Mouse (Mus musculus) kidney, adult 10 weeks (tissue): Measurements from ENCODE around the gene 5730507C01Rik. TPM values are rescaled to one million over a fixed set of nuclear protein-coding genes. Genes with fewer than 3 reads are reported as not detected.

Source experiments
- polyA plus RNA-seq: library from polyadenylated mRNA; stranded (reverse); fragments of 350-450 nt; fragmentation: Illumina TruSeq; extraction: RNeasy Lipid Tissue Mini Kit (QIAGEN cat#74804); gene quantifications from one replicate; pipeline ENCODE4 v1.2.3, GENCODE M21; 2014; ENCODE audit warnings: low read depth, low replicate concordance

5730507C01Rik gene
- polyA plus RNA-seq, result 0.77 TPM

GRCm38 (mm10) chr12:18514171-18514570 is at the start of gene 5730507C01Rik:
TSS of gene 5730507C01Rik (plus strand) at chr12:18514510.

